Mouse (Mus musculus) neural tube, embryonic 10.5 days (tissue): ENCODE data around the gene Npat.

Experiments used
- DNase-seq: peaks from one replicate; pipeline ENCODE4 v3.0.0-alpha.2; 2017; ENCODE audit warnings: low spot score; ENCODE audit errors: extremely low spot score

The Npat gene

GRCm38 (mm10) chr9:53609968-53610781, 73.3 kb downstream of the Npat start, which contains the start of gene Acat1:
Acat1 (minus strand) TSS chr9:53610382.
- DNase-seq = peak; percentile 85

DNA sequence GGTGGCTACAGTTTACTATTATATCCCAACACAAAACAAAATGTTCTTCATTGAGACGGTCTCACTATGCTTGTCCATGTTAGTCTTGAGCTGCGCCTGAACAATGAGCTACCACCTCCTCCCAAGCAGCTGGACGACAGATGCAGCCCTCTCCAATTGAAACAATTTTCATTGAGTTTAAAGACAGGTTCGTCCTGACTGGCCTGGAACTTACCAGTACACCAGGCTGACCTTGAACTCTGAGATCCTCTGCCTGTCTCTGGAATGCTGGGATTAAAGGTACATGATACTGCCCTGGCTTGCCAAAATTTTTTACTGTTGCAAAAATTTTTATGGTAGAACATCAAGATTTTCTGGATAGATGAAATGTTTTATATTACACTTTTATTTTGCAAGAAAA, 77.4 kb downstream of the Npat start:
- DNase-seq = no peak

DNA sequence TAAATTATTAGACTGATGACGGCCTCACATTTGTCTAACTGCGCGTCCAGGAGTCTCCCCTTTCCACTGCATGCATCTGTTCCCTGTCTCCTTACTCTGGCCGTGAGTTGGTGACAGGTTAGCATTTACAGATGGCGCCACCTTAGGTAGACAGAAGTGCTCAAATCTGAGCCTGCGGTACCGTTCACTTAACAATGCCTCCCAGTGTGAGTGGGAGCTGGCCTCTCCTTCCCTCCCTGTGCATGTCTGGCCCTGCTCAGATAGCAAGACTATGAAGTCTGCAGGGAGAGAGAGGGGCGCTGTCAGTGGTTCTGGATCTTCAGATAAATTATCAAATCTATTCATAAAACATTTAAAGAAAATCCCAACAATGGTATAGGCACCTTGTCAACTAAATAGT, 78.4 kb downstream of the Npat start:
- no peak for DNase-seq
